Mouse (Mus musculus) spleen, adult 2 months (tissue): Measurements from ENCODE around the gene Tmem131. TPM values are rescaled to one million over a fixed set of nuclear protein-coding genes. Genes with fewer than 3 reads are reported as not detected.

ENCODE experiments used
- DNase-seq, 2 experiments: peaks; one replicate each; pipeline versions ENCODE4 v3.0.0 to v3.0.0-alpha.2; 2012 to 2021; ENCODE audit warnings: low spot score in 2 of 2, low read depth in 1 of 2
- H3K27ac ChIP-seq: fragments of 200-500 bp; 2 replicates; pipeline ENCODE4 v1.5.1; 2012; ENCODE audit warnings: low read length, inconsistent platforms; ENCODE audit not compliant: insufficient read depth
- H3K27me3 ChIP-seq: fragments of 200-500 bp; 2 replicates; pipeline ENCODE4 v1.6.1; 2012; ENCODE audit warnings: mild to moderate bottlenecking, moderate library complexity, low read length, inconsistent platforms; ENCODE audit not compliant: control insufficient read depth, insufficient read depth
- H3K36me3 ChIP-seq: fragments of 200-500 bp; 2 replicates; pipeline ENCODE4 v1.6.1; 2012; ENCODE audit warnings: mild to moderate bottlenecking, low read length, inconsistent platforms; ENCODE audit not compliant: control insufficient read depth, insufficient read depth
- H3K4me1 ChIP-seq: fragments of 200-500 bp; 2 replicates; pipeline ENCODE4 v1.6.1; 2011; ENCODE audit warnings: inconsistent platforms; ENCODE audit not compliant: control insufficient read depth, insufficient read depth, insufficient read length
- H3K4me3 ChIP-seq: fragments of 200-500 bp; 2 replicates; pipeline ENCODE4 v1.5.1; 2011; ENCODE audit warnings: mild to moderate bottlenecking, inconsistent platforms; ENCODE audit not compliant: insufficient read depth, insufficient read length; ENCODE audit errors: extremely low read depth
- CTCF ChIP-seq: fragments of 200-500 bp; IDR thresholded peaks from 2 replicates; pipeline ENCODE4 v1.5.1; 2011; ENCODE audit warnings: mild to moderate bottlenecking, inconsistent platforms; ENCODE audit not compliant: insufficient read depth, insufficient read length, insufficient replicate concordance; ENCODE audit errors: extremely low read depth
- POLR2A ChIP-seq: fragments of 200-500 bp; IDR thresholded peaks from 2 replicates; pipeline ENCODE4 v1.6.1; 2011; ENCODE audit warnings: low read depth, low read length, inconsistent platforms
- WGBS: fragments of 180-500 bp; shearing (Covaris S2); methylation state at CpG from one replicate; pipeline ENCODE4 v1.1.7; 2018; 5-methylcytosine and 5-hydroxymethylcytosine counted together
- polyA plus RNA-seq: library from polyadenylated mRNA; depleted of rRNA; stranded (reverse); fragments of >200 nt; gene quantifications from 2 replicates; pipeline ENCODE4 v1.2.3, GENCODE M21; 2012

Tmem131 gene
- polyA plus RNA-seq, 1 experiment = 23.7 TPM

DNA sequence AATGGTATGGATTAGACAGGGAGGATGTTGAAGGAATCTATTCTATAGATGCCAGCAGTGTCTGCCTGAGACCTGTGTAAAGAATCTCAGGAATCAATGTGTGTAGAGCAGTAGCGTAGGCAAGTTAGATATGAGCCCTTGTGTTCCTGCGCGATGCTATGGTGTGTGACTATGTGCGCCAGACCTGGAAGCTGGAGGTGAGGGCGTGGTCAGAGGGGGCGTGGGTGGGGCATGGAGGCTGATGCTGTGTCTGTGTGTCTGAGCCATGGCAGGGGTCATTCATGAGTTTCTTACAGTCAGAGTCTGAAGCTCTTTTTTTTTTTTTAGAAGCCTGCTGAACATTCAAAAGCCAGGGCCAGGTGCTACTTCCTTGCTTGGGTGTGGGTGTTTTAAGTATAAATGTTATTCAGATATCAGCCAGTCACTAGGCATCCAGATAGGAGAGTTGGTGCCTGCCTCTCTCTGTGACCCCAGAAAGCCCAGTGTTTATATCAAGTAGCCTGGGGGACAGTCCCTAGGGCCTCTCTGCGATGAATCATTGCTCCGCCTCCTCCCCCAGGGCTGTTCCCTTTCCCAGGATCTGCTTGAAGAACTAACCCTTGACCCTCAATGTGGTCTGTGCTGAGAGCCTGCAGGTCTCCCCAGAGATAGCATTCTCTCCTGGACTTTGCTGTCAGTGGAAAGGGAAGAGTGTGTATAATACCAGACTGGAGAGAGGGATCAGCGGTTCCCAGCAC lies 171.1 kb downstream of the Tmem131 start:
- WGBS = 88% methylated on average over 9 of the region's 9 CpGs

DNA sequence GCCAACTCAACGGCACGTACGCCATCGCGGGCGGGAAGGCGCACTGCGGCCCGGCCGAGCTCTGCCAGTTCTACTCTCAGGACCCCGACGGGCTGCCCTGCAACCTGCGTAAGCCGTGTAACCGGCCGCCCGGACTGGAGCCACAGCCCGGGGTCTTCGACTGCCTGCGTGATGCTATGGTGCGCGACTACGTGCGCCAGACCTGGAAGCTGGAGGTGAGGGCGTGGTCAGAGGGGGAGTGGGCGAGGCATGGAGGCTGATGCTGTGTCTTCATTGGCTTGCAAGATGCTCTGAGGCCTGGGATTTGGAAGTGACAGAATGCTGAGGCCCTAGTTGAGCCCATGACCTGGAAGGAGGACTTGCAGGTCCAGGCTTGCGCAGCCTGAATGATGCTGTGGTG lies 172.5 kb downstream of the Tmem131 start:
- 75% methylated on average over 27 of the region's 27 CpGs for WGBS
- no peak for DNase-seq
- Histone ChIP-seq H3K36me3 (no peaks in the 10 kb centered on the region), H3K27ac (no peak overlapping the region), H3K4me3 (no peak overlapping the region), H3K27me3 (no peaks in the 10 kb centered on the region), H3K4me1 (peaks cover 10% of the 10 kb centered on the region)
- TF ChIP-seq CTCF (no peak), POLR2A (no peak)

More for the DNA sequence above, 171.1 kb downstream of the Tmem131 start:
- no peaks in the 10 kb centered on the region for H3K36me3 ChIP-seq
- no peak overlapping the region for H3K27ac ChIP-seq
- no peaks in the 10 kb centered on the region for H3K27me3 ChIP-seq
- no peak overlapping the region for H3K4me3 ChIP-seq
- DNase-seq = no peak
- H3K4me1 ChIP-seq = peaks cover 2% of the 10 kb centered on the region
- TF ChIP-seq POLR2A (no peak), CTCF (no peak)

DNA sequence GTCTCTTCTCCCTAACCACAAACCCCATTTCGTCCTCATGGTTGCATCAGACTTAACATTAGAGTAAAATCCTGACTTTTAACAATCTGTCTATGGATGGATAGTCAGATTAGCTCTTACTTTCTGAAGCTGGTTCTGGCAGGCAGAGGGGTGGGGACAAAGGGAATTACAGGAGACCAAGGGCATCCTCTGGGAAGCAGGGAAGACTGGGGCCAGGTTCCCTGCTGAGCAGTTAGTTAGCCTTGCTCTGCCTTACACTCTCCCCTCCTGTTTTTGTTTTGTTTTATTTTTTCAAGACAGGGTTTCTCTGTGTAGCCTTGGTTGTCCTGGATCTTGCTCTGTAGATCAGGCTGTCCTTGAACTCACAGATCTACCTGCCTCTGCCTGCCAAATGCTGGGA lies 173.5 kb downstream of the Tmem131 start:
- no peak overlapping the region for H3K4me3 ChIP-seq
- no peaks in the 10 kb centered on the region for H3K27me3 ChIP-seq
- no peaks in the 10 kb centered on the region for H3K36me3 ChIP-seq
- DNase-seq = no peak
- no peak overlapping the region for H3K27ac ChIP-seq
- H3K4me1 ChIP-seq = peaks cover 21% of the 10 kb centered on the region
- TF ChIP-seq CTCF = no peak
- no peak for TF ChIP-seq POLR2A
- WGBS = 84% methylated on average over 1 of the region's 1 CpGs

DNA sequence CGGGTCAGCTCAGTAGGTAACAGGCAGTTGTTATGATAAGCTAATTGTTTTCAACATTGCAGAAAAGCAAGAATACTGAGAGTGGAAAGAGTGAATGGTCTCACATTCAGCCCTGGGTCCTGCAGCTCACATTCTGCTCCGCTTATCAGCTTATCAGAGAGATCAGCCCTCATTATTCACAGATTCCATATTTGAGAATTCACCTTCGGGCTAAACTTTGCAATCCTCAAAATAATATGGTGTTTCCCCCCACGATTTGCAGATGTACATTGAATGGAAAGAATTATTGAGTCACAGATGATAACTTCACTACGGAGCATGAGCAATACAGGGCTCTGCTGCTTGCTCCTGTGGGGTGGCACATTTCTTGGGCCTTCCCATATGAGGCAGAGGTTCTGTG lies 174.7 kb downstream of the Tmem131 start:
- Histone ChIP-seq H3K36me3 (no peaks in the 10 kb centered on the region), H3K27ac (no peak overlapping the region), H3K4me3 (no peak overlapping the region), H3K4me1 (peaks cover 26% of the 10 kb centered on the region), H3K27me3 (no peaks in the 10 kb centered on the region)
- DNase-seq = no peak
- WGBS = 82% methylated on average over 5 of the region's 5 CpGs
- TF ChIP-seq CTCF (no peak), POLR2A (no peak)

DNA sequence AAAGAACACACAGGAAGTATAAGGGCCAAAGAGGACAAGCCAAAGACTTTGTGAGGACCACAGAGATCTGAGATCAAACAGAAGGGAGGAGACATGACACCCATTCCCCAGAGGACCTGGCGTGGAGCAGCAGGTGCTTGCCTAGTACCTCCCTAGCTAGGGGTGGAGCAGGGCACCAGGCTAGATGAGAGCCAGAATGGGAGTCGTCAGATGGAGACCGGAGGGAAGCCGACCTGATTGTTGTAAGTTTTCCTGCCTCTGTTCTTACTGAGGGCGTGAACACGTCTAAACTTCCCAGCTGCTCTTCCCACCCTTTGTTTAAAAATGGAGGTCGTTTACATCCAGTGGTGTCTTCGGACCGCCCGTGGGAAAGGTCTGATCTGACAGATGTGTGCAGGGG lies 176.1 kb downstream of the Tmem131 start:
- no peaks in the 10 kb centered on the region for H3K27me3 ChIP-seq
- no peak overlapping the region for H3K4me3 ChIP-seq
- H3K4me1 ChIP-seq = peaks cover 26% of the 10 kb centered on the region
- no peak for TF ChIP-seq POLR2A
- no peak for TF ChIP-seq CTCF
- no peaks in the 10 kb centered on the region for H3K36me3 ChIP-seq
- H3K27ac ChIP-seq = peak overlapping the region; percentile 6; the same call in 1 of the 2 replicates
- no peak for DNase-seq
- WGBS = 25% methylated on average over 10 of the region's 10 CpGs

DNA sequence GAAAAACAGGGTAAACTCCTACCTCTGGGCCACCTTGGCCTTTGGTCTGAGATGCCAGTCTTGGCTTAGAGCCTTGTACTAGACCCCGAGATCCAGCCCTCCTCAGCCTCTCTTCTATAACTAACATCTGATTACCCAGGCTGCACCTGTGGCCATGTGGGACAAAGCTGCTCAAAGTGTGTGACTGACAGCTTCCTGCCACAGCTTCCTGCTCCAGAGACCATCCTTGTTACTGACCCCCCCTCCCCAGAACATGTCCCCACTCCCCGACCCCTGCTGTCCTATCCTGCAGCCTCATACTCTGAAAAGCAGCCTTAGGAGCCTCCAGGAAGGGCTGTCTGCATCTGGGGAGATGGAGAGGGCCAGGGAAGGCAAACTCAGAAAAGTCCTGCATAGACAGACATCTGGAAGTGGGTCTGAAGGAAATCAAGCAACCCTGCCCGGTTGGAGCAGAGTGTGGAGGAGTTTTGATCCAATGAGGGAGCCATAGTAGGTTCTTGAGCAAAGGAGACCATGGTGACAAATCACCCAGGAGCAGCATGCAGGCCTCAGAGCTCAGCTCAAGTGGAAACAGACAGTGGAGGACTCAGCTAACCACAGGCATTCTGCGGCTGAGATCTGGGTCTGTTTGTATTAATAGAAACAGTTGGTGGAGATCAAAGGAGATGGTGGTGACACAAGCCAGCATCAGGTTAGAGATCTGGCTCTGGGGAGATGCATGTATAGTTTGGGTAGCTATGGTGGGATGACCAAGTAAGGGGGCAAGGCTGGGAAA lies 176.8 kb downstream of the Tmem131 start:
- Histone ChIP-seq H3K27ac (peak overlapping the region; percentile 77), H3K4me1 (peaks cover 26% of the 10 kb centered on the region), H3K27me3 (no peaks in the 10 kb centered on the region), H3K4me3 (no peak overlapping the region), H3K36me3 (no peaks in the 10 kb centered on the region)
- DNase-seq = peak; percentile 39 to 46
- WGBS = 6% methylated on average over 4 of the region's 4 CpGs
- no peak for TF ChIP-seq POLR2A
- no peak for TF ChIP-seq CTCF

DNA sequence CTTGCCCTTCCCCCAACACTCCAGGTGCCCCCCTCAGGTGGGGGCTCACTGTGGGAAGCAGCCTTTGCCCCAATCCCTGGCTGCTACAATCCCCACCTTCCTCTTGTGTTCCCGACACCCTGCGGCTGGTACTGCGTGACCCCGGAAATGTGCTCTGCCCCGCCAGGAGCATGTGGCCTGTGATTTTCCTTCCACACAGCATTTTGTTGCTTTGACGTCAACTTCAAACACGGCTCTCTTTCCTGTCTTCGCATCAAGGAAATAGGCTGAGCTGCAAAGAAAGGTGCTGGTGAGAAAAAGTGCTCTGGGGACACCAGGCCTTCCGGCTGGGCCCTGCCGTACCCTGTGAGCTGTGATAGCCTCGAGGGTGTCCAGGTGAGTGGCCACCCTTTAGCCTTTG lies 181.9 kb downstream of the Tmem131 start, which contains the start of gene Zap70:
Zap70 (plus strand) TSS at position 231 of the 400 bp plus-strand sequence.
- TF ChIP-seq CTCF (no peak), POLR2A (peak; percentile 15; the same call in 1 of the 2 replicates)
- H3K4me3 ChIP-seq = peak within 1 kb of the TSS; percentile 61; the same call in 1 of the 2 replicates
- peak; percentile 29 to 67 for DNase-seq
- WGBS = 57% methylated on average over 11 of the region's 11 CpGs
- no peaks in the 10 kb centered on the region for H3K36me3 ChIP-seq
- no peaks in the 10 kb centered on the region for H3K27me3 ChIP-seq
- H3K27ac ChIP-seq = peak within 1 kb of the TSS; percentile 92
- peaks cover 23% of the 10 kb centered on the region; the same call in 1 of the 2 replicates for H3K4me1 ChIP-seq
